Mouse (Mus musculus) MEL (cell line): Measurements from ENCODE around the gene Hsf2. TPM values are rescaled to one million over a fixed set of nuclear protein-coding genes. Genes with fewer than 3 reads are reported as not detected.

Experiments
- DNase-seq: peaks from one replicate; pipeline ENCODE4 v3.0.0; 2011; ENCODE audit warnings: low read depth, low spot score
- H3K27ac ChIP-seq: 2 replicates; pipeline ENCODE4 v1.5.1; 2012; ENCODE audit warnings: low read depth, mild to moderate bottlenecking, control low read depth, low read length, moderate library complexity; ENCODE audit not compliant: control insufficient read depth
- H3K27me3 ChIP-seq, 2 experiments: fragments of 150-350 bp in 1 of 2; sonication (generic) in 1 of 2; 2 replicates each; pipeline ENCODE4 v1.6.1; 2012; ENCODE audit warnings: low read length in 2 of 2, mild to moderate bottlenecking in 2 of 2, improper control_type of control experiment in 1 of 2, moderate library complexity in 1 of 2; ENCODE audit not compliant: insufficient read depth in 2 of 2, control insufficient read depth in 1 of 2
- H3K36me3 ChIP-seq, 2 experiments: 2 replicates each; pipeline ENCODE4 v1.6.1; 2012 to 2014; ENCODE audit warnings: low read length in 2 of 2, improper control_type of control experiment in 1 of 2, inconsistent platforms in 1 of 2, mild to moderate bottlenecking in 1 of 2; ENCODE audit not compliant: insufficient read depth in 2 of 2, control insufficient read depth in 1 of 2
- H3K4me1 ChIP-seq, 2 experiments: fragments of 150-350 bp in 1 of 2; sonication (generic) in 1 of 2; 2 replicates each; pipeline ENCODE4 v1.6.1; 2012; ENCODE audit warnings: low read length in 2 of 2, improper control_type of control experiment in 1 of 2, mild to moderate bottlenecking in 1 of 2; ENCODE audit not compliant: insufficient read depth in 2 of 2, control insufficient read depth in 1 of 2
- H3K4me3 ChIP-seq, 2 experiments: fragments of 150-350 bp in 1 of 2; sonication (generic) in 1 of 2; 2 replicates each; pipeline ENCODE4 v1.5.1; 2012; ENCODE audit warnings: low read depth in 2 of 2, low read length in 2 of 2, mild to moderate bottlenecking in 2 of 2, moderate library complexity in 2 of 2, control low read depth in 1 of 2, improper control_type of control experiment in 1 of 2; ENCODE audit not compliant: control insufficient read depth in 1 of 2, insufficient read depth in 1 of 2
- H3K79me2 ChIP-seq: 2 replicates; pipeline ENCODE4 v1.6.1; 2012; ENCODE audit warnings: mild to moderate bottlenecking, low read length, moderate library complexity; ENCODE audit not compliant: control insufficient read depth, poor library complexity, insufficient read depth
- H3K9ac ChIP-seq: 2 replicates; pipeline ENCODE4 v1.6.1; 2012; ENCODE audit warnings: low read depth, mild to moderate bottlenecking, control low read depth, low read length, moderate library complexity; ENCODE audit not compliant: control insufficient read depth, poor library complexity, severe bottlenecking
- H3K9me3 ChIP-seq: fragments of 150-350 bp; sonication (generic); replicated peaks from 2 replicates; pipeline ENCODE4 v1.6.1; 2012; ENCODE audit warnings: mild to moderate bottlenecking, low read length, improper control_type of control experiment, moderate library complexity; ENCODE audit not compliant: insufficient read depth
- CHD1 ChIP-seq: IDR thresholded peaks from 2 replicates; pipeline ENCODE4 v1.6.1; 2012; ENCODE audit warnings: low read depth, mild to moderate bottlenecking, inconsistent platforms, low read length, improper control_type of control experiment
- E2F4 ChIP-seq: IDR thresholded peaks from 2 replicates; pipeline ENCODE4 v1.6.1; 2011; ENCODE audit warnings: low read depth, low read length, improper control_type of control experiment, borderline replicate concordance
- ELF1 ChIP-seq: IDR thresholded peaks from 2 replicates; pipeline ENCODE4 v1.6.1; 2014; ENCODE audit warnings: low read depth, mild to moderate bottlenecking, inconsistent platforms, low read length, improper control_type of control experiment, moderate library complexity
- EP300 ChIP-seq, 2 experiments: IDR thresholded peaks; 2 replicates each; pipeline ENCODE4 v1.6.1; 2011; ENCODE audit warnings: improper control_type of control experiment in 2 of 2, low read length in 2 of 2, low read depth in 1 of 2, mild to moderate bottlenecking in 1 of 2
- GABPA ChIP-seq: IDR thresholded peaks from 2 replicates; pipeline ENCODE4 v1.6.1; 2012; ENCODE audit warnings: low read depth, mild to moderate bottlenecking, inconsistent platforms, low read length, improper control_type of control experiment, moderate library complexity
- GATA1 ChIP-seq: IDR thresholded peaks from 2 replicates; pipeline ENCODE4 v1.6.1; 2011; ENCODE audit warnings: low read depth, low read length, improper control_type of control experiment
- JUND ChIP-seq: IDR thresholded peaks from 2 replicates; pipeline ENCODE4 v1.6.1; 2011; ENCODE audit warnings: low read depth, mild to moderate bottlenecking, improper control_type of control experiment, low read length
- KAT2A ChIP-seq: conservative IDR thresholded peaks from 2 replicates; pipeline ENCODE4 v1.6.1; 2012; ENCODE audit warnings: low read depth, low read length, improper control_type of control experiment, inconsistent platforms
- MAX ChIP-seq: IDR thresholded peaks from 2 replicates; pipeline ENCODE4 v1.6.1; 2011; ENCODE audit warnings: low read length, improper control_type of control experiment
- MAZ ChIP-seq: IDR thresholded peaks from 2 replicates; pipeline ENCODE4 v1.6.1; 2012; ENCODE audit warnings: low read depth, mild to moderate bottlenecking, inconsistent platforms, low read length, improper control_type of control experiment
- MEF2A ChIP-seq: IDR thresholded peaks from 2 replicates; pipeline ENCODE4 v1.6.1; 2014; ENCODE audit warnings: low read depth, mild to moderate bottlenecking, inconsistent platforms, low read length, improper control_type of control experiment; ENCODE audit not compliant: poor library complexity, insufficient replicate concordance, severe bottlenecking; ENCODE audit errors: extremely low read depth
- MXI1 ChIP-seq: IDR thresholded peaks from 2 replicates; pipeline ENCODE4 v1.6.1; 2011; ENCODE audit warnings: mild to moderate bottlenecking, low read depth, low read length, improper control_type of control experiment
- MYB ChIP-seq: IDR thresholded peaks from 2 replicates; pipeline ENCODE4 v1.6.1; 2011; ENCODE audit warnings: mild to moderate bottlenecking, low read depth, low read length, improper control_type of control experiment
- MYC ChIP-seq: IDR thresholded peaks from 2 replicates; pipeline ENCODE4 v1.6.1; 2011; ENCODE audit warnings: low read depth, mild to moderate bottlenecking, low read length, improper control_type of control experiment, moderate library complexity
- POLR2A ChIP-seq, 2 experiments: IDR thresholded peaks; 2 replicates each; pipeline ENCODE4 v1.6.1; 2011 to 2012; ENCODE audit warnings: low read length in 2 of 2, mild to moderate bottlenecking in 2 of 2, control low read depth in 1 of 2, improper control_type of control experiment in 1 of 2, low read depth in 1 of 2, moderate library complexity in 1 of 2; ENCODE audit not compliant: control insufficient read depth in 1 of 2, insufficient read depth in 1 of 2, poor library complexity in 1 of 2
- POLR2AphosphoS2 ChIP-seq: IDR thresholded peaks from 2 replicates; pipeline ENCODE4 v1.6.1; 2011; ENCODE audit warnings: low read length, improper control_type of control experiment
- POLR2AphosphoS5 ChIP-seq: IDR thresholded peaks from 2 replicates; pipeline ENCODE4 v1.6.1; 2012; ENCODE audit warnings: low read depth, borderline replicate concordance, mild to moderate bottlenecking, inconsistent platforms, low read length, moderate library complexity, mixed read lengths
- RAD21 ChIP-seq: IDR thresholded peaks from 2 replicates; pipeline ENCODE4 v1.6.1; 2011; ENCODE audit warnings: mild to moderate bottlenecking, low read depth, low read length, improper control_type of control experiment
- SIN3A ChIP-seq: IDR thresholded peaks from 2 replicates; pipeline ENCODE4 v1.6.1; 2012; ENCODE audit warnings: low read length, improper control_type of control experiment, inconsistent platforms
- SMC3 ChIP-seq: IDR thresholded peaks from 2 replicates; pipeline ENCODE4 v1.6.1; 2011; ENCODE audit warnings: low read depth, low read length, improper control_type of control experiment
- UBTF ChIP-seq: IDR thresholded peaks from 2 replicates; pipeline ENCODE4 v1.6.1; 2012; ENCODE audit warnings: low read depth, mild to moderate bottlenecking, inconsistent platforms, low read length, improper control_type of control experiment, moderate library complexity, borderline replicate concordance; ENCODE audit not compliant: insufficient read depth
- USF1 ChIP-seq: IDR thresholded peaks from 2 replicates; pipeline ENCODE4 v1.6.1; 2014; ENCODE audit warnings: low read depth, mild to moderate bottlenecking, inconsistent platforms, low read length, improper control_type of control experiment, moderate library complexity
- USF2 ChIP-seq, 2 experiments: IDR thresholded peaks; 2 replicates each; pipeline ENCODE4 v1.6.1; 2011 to 2012; ENCODE audit warnings: improper control_type of control experiment in 2 of 2, low read length in 2 of 2, borderline replicate concordance in 1 of 2, inconsistent platforms in 1 of 2, low read depth in 1 of 2, mild to moderate bottlenecking in 1 of 2; ENCODE audit not compliant: insufficient read depth in 1 of 2
- ZC3H11A ChIP-seq: IDR thresholded peaks from 2 replicates; pipeline ENCODE4 v1.6.1; 2012; ENCODE audit warnings: low read depth, mild to moderate bottlenecking, inconsistent platforms, low read length, improper control_type of control experiment
- ZKSCAN1 ChIP-seq: IDR thresholded peaks from 2 replicates; pipeline ENCODE4 v1.6.1; 2012; ENCODE audit warnings: low read depth, mild to moderate bottlenecking, inconsistent platforms, low read length, improper control_type of control experiment, moderate library complexity
- ZMIZ1 ChIP-seq: IDR thresholded peaks from 2 replicates; pipeline ENCODE4 v1.6.1; 2012; ENCODE audit warnings: low read depth, mild to moderate bottlenecking, inconsistent platforms, low read length, improper control_type of control experiment, moderate library complexity
- ZNF384 ChIP-seq: IDR thresholded peaks from 2 replicates; pipeline ENCODE4 v1.6.1; 2012; ENCODE audit warnings: low read depth, mild to moderate bottlenecking, inconsistent platforms, low read length, improper control_type of control experiment
- polyA plus RNA-seq, 2 experiments: library from polyadenylated mRNA; stranded (reverse) in 1 of 2; unstranded in 1 of 2; fragments of >175 nt in 1 of 2; fragments of >200 nt in 1 of 2; gene quantifications; 2 replicates each; pipeline versions ENCODE4 v1.2.1 to v1.2.4; 2012; ENCODE audit warnings: low replicate concordance in 2 of 2, low read depth in 1 of 2; ENCODE audit not compliant: insufficient read length in 2 of 2, insufficient read depth in 1 of 2, missing spikeins in 1 of 2
- total RNA-seq: library from RNA; depleted of rRNA; stranded (reverse); fragments of 300-350 nt; gene quantifications from 2 replicates; pipeline ENCODE4 v1.2.3, GENCODE M21; 2012

The Hsf2 gene
- total and polyA plus RNA-seq, 3 experiments, result 4.5 to 6.1 TPM; not detected in 1

DNA sequence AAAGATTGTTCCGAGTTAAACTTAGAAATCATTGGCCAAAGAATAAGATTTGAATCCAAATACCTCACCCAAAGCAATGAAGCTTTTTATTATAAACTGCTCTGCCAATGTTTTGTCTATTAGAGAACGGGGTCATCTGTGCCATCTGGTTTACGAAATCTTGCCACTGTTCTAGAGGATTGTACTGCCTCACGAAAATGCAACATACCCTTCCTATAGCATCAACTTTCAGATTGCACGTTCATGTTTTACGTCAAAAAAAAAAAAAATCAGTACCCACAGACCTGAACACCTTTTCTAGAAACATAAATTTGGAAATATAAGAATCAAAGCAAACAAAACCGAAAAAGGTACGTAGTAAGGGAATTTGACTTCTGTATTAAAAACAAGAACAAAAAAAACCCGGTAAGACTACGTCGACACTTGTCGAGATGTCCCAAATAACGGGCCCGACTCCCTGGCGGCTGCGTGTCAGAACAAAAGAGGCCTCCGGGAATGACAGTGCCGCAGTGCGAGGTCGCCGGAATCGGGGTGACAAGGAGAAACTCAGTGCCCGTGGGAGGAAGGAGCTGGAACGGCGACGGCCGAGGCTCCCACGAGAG, 45.5 kb downstream of the Hsf2 start:
- Histone ChIP-seq H3K4me3 (peak overlapping the region; percentile 75 to 100), H3K27ac (peak overlapping the region; percentile 83), H3K9ac (peak overlapping the region; percentile 98), H3K27me3 (peaks cover 0 to under 1% of the 10 kb centered on the region in 2 experiments; a peak in 2 of 4 replicates), H3K36me3 (peaks cover 3 to 19% of the 10 kb centered on the region in 2 experiments; a peak in 3 of 4 replicates), H3K4me1 (peaks cover 2 to 3% of the 10 kb centered on the region in 2 experiments; a peak in 2 of 4 replicates), H3K79me2 (peaks cover 31% of the 10 kb centered on the region), H3K9me3 (no peaks in the 10 kb centered on the region)
- no peak for DNase-seq
- TF ChIP-seq MYC (0 out of 2 replicates have a peak, but pooled peaks have one; percentile 20), MAX (0 out of 2 replicates have a peak, but pooled peaks have one; percentile 21), MAZ (no peak), EP300 (IDR thresholded peaks at IDR 0.05; ENCODE audit: low read depth in 1 of 2, low read length in 2 of 2) (no peak), CHD1 (peak; percentile 73; the same call in 1 of the 2 replicates), UBTF (0 out of 2 replicates have a peak, but pooled peaks have one; percentile 46), ZNF384 (peak; percentile 66)

DNA sequence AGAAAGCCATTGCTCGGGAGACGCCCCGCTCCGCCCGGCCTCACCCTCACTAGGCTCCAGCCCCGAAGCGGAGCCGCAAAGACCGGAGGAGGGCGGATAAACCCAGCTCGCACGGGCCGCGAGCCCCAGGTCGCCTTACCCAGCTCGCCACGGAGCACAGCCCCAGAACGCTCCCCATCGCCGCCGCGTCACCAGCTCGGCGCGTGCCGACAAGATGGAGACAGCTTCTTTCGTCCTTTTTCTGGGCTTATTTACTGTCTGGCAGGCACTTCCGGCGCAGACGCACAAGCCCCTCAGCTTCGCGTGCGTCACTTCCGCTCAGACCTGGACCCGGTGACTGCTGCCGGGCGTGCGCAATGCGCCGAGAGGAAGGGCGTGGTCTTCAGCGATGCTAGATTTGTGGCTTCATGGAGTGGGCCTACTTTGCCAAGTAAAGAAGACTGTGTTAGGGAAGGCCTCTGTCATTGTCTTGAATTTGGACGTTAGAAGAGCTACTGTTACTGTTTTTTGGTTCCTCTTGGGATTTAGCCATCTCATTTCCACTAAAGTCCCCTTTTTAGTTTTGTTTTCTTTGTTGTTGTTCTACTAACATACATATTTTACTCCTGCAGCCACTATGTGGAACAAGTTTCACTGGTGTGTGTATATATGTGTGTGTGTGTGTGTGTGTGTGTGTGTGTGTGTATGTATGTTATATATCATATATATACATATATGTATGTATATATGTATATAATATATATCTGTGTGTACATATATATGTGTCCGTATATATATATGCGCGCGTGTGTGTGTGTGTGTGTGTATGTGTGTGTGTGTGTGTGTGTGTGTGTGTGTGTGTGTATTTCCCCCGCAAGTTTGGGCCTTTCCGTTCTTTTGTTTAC, 46.3 kb downstream of the Hsf2 start, which contains the start of gene Serinc1:
Serinc1 (minus strand) TSS at position 313 of the 884 bp plus-strand sequence.
- H3K79me2 ChIP-seq, result peaks cover 31% of the 10 kb centered on the region
- TF ChIP-seq E2F4 (no peak), RAD21 (no peak), ZKSCAN1 (no peak), MAX (peak; percentile 69; the same call in 1 of the 2 replicates), SIN3A (peak; percentile 82), POLR2AphosphoS2 (peak; percentile 68), JUND (no peak), POLR2A (IDR thresholded peaks at IDR 0.05; ENCODE audit: control insufficient read depth in 1 of 2, insufficient read depth in 1 of 2, low read depth in 1 of 2, low read length in 2 of 2, poor library complexity in 1 of 2) (peak; percentile 64 to 87), UBTF (no peak), ZMIZ1 (no peak), MEF2A (no peak), GABPA (no peak), SMC3 (no peak), MXI1 (peak; percentile 80), ELF1 (peak; percentile 81), ZC3H11A (no peak), USF2 (IDR thresholded peaks at IDR 0.05; ENCODE audit: borderline replicate concordance in 1 of 2, insufficient read depth in 1 of 2, low read depth in 1 of 2, low read length in 2 of 2) (no peak), GATA1 (no peak), USF1 (peak; percentile 80), MYB (no peak), KAT2A (peak; percentile 71), POLR2AphosphoS5 (no peak)

More for the DNA sequence above, 46.3 kb downstream of the Hsf2 start, which contains the start of gene Serinc1:
- H3K27ac ChIP-seq, result peak within 1 kb of the TSS; percentile 83
- H3K4me3 ChIP-seq, result peak within 1 kb of the TSS; percentile 75 to 100
- peak; percentile 97 for DNase-seq
- peak within 1 kb of the TSS; percentile 98 for H3K9ac ChIP-seq
- H3K9me3 ChIP-seq, result no peaks in the 10 kb centered on the region
- peaks cover 0 to 5% of the 10 kb centered on the region in 2 experiments; a peak in 3 of 4 replicates for H3K27me3 ChIP-seq
- peaks cover 2 to 3% of the 10 kb centered on the region in 2 experiments; a peak in 2 of 4 replicates for H3K4me1 ChIP-seq
- peaks cover 0 to 19% of the 10 kb centered on the region in 2 experiments; a peak in 2 of 4 replicates for H3K36me3 ChIP-seq
